Mouse (Mus musculus) neural tube, embryonic 10.5 days (tissue): ENCODE results near the gene Dgkh.
"Not testable (repeated sequence)": the region's sequence is repeated elsewhere in the genome, so short reads cannot be mapped to it uniquely, and the experiment has no call there.

Source experiments
- DNase-seq: peaks from one replicate; pipeline ENCODE4 v3.0.0-alpha.2; 2017; ENCODE audit warnings: low spot score; ENCODE audit errors: extremely low spot score

Gene Dgkh

DNA sequence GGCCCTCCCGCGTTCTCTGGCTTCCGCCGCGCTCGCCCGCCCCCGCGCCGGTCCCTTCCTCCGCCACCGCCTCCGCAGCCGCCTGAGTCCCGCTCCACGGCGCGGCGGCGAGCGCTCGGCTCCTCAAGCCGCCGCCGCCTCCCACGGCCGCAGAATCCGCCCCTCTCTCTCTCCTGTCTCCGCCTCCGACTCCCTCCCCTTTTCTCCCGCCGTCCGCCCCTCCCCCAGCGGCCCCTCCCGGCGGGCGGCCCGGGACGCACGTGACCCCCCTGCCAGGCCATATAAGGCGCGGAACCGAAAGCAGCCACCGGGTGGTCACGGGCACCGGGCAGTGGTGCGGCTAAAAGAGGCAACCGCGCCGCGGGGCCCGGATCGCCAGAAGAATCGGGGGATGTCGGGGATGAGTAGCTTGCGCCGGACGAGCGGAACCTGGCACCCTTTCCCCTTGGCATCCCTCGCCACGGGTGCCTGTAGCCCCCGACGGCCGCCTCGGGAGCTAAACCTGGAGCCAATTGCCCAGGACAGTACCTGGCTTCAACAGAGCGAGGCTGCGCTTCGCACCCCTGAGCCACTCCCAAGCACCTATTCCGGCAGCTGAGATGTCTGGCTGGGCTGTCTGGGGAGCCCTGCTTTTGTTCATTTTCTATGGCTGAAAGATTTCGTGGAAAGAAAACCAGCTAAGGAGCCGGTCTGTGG is at the start of gene Dgkh:
TSS of gene Dgkh (minus strand) at position 160 of the 696 bp plus-strand sequence.
- peak; percentile 87 for DNase-seq

DNA sequence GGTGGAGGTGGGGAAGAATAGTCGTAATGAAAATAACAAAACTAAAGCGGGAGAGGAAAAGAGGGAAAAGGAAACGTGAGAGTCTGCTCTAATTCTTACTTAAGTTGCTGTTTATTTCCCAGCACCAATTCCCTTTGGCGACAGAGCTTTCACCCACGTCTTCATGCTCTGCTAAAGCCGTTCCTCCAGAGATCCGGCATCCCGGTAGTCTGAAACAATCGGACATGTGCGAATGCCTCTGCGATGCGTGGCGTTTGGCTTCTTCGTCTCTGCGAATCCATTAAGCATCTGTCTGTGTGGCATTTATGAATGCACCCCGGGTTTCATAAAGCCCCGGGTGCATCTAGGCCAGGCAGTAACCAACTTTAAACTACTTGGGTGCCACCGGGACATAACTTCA is 44.6 kb upstream of the Dgkh start:
- DNase-seq, result no peak

- DNase-seq, result no peak
These were observed 44.1 kb upstream of the Dgkh start for GRCm38 (mm10) chr14:78776659-78777058.

- DNase-seq, result no peak
These were observed 43.1 kb upstream of the Dgkh start for GRCm38 (mm10) chr14:78775699-78776098.

DNA sequence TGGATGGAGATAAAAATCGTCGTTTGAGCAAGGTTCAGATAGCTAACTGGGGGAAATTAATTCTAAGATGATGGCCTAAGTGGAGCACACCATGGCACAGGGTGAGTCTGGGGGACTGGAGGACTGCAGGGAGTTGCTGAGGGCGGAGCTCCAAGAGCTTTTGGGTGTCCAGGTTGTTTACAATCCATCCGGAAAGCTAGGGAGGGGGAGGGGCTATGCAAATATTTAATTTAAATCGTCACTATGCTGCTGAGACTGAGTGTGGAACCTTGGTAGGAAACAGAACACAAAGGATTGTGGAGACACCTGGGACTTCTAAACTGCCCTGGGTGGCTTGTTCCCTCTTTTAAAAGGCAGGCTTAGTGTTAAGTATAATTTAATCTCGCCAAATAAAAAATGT is 42.6 kb upstream of the Dgkh start:
- DNase-seq, result no peak

- no peak for DNase-seq
These were observed 37.9 kb upstream of the Dgkh start for GRCm38 (mm10) chr14:78770457-78770856.

DNA sequence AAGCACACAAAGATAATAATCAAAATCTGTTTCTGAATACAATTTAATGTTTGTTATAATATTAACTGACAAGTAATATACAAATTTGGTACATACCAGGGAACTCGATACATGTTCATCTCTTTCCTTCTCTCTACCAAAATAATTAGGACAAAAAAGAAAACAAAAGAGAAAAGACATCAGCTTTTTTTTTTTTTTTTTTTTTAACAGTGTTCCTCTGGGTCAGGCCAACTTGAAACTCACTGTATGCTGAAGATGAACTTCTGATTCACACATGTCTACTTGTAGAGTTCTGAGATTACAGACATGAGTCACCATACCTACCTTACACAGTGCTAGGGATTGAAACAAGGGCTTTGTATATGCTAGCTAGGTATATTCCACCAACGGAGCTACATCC is 28.5 kb upstream of the Dgkh start:
- DNase-seq, result no peak

DNA sequence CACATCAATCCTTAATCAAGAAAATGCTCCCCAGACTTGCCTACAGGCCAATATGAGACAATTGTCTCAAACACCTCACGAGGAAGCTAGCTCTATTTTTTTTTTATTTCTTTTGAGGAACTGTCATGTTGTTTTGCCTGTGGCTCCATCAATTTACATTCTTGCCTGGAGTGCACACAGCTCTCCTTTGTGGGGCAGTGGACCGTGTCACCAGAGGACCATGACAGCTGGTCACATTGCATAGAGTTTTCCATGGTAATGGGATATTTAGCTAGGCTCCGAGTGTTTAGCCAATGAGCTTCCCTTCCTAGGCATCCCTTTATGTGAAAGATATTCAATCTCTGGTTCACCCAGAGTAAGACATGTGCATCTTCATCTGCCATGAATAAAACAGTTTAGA is 26.9 kb upstream of the Dgkh start:
- DNase-seq, result no peak

GRCm38 (mm10) chr14:78755316-78755715 is 22.7 kb upstream of the Dgkh start:
- no peak for DNase-seq

DNA sequence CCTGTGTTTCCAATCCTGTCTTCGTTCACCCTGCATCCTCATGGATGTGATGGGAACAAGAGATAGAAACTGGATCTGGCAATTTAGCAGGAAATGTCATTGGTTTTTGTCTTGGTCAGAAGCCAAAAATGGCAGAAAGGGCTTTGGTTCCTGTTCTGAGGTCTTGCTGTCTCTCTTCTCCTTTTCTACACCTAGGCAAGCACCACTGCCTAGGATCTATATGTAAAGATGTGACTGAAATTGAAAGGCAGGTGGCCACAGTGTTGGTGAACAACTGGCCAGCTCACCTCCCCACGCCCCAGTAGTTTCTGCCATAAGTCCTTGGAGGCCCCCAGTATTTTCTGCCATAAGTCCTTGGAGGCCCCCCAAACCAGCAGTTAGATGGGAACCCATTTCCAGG is 16.1 kb upstream of the Dgkh start:
- no peak for DNase-seq

DNA sequence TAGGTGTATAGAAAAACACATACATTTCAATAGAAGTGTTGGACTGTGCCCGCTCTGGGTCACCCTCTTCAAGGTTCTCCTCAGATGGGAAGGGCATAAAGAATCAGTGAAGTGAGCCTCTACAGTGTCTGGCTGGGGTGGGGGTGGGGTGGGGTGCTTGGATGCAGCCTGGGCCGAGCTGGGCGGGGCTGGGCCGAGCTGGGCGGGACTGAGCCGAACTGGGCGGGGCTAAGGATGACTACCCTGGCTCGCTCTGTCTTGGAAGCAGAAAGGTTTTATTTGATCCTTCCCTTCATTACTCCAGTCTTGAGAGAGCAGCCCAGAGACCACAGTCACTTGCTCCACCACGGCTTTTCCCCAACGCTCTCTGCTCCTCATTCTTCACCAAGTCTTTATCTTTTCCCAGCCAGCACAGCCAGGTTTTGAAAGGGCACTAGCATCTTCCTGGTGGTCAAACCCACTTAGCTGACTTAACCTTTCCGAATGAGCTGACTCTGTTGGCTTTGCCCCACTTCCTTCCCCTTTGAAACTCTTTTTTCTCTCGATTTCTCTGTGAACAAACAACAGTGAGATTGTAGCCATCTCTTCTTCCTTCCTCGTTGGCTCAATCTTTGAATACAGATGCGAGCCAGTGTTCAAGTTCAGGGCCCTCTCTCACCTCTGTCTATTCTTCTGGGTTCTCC is 15.5 kb upstream of the Dgkh start:
- DNase-seq, result no peak

- DNase-seq, result no peak
These were observed 14.9 kb upstream of the Dgkh start for GRCm38 (mm10) chr14:78747454-78747853.

DNA sequence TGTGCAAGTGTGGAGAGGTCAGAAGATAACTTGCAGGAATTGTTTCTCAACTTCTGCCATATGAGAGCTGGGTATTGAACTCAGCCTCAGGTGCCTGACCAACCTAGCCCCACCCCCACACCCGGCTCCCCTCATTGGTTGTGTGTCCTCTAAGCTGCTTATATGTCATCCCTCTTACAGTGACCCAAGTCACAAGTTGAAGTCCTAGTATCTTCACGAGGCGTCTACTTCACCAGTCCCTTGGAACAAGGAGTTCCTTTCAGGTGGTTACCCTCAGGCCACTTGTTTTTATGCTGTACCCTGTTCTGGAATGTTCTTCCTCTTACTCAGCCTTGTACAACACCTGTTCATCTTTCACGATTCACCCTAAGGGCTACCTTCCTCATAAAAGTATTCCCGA is 2.0 kb upstream of the Dgkh start:
- no peak for DNase-seq

- DNase-seq, result not testable (repeated sequence)
These were observed 1.6 kb upstream of the Dgkh start for GRCm38 (mm10) chr14:78734203-78734602.

GRCm38 (mm10) chr14:78733366-78734076 is 945 bp upstream of the Dgkh start:
- DNase-seq, result peak; percentile 18

DNA sequence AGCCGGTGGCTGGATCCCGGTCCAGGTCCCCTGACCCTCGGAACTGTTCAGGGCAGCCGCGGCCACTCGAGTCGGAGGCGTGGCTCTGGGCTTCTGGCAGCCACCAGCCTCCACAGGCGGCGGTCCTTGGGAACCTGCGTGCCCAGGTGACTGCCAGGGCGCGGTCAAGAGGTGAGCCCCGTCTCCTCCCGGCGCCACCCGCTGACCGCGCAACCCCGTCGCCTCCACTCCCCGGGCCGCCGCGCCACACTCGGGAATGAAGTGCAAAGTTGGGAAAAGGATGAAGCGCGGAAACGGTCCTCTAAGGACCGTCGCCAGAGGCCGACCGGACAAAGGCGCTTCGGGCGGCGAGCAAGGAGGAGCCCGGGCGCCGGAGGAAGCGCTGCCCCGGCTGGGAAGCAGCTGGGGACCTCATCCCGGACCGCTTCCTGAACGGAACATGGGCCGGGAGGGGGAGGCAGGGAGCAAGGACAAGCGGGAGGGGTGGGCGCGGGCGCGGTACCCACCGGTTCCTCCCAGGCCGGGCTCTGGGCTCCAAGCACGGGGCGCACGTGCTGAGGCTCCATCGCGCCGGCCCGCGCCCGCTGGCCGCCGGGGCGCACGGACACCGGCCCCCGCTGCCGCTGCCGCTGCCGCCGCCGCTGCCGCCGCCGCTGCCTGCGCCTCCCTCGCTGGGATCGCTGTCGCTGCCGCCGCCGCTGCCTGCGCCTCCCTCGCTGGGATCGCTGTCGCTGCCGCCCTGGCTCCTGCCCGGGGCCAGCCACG is 542 bp downstream of the Dgkh start:
- DNase-seq, result peak; percentile 69

- peak; percentile 34 for DNase-seq
These were observed 1.3 kb downstream of the Dgkh start for GRCm38 (mm10) chr14:78731240-78731639.

DNA sequence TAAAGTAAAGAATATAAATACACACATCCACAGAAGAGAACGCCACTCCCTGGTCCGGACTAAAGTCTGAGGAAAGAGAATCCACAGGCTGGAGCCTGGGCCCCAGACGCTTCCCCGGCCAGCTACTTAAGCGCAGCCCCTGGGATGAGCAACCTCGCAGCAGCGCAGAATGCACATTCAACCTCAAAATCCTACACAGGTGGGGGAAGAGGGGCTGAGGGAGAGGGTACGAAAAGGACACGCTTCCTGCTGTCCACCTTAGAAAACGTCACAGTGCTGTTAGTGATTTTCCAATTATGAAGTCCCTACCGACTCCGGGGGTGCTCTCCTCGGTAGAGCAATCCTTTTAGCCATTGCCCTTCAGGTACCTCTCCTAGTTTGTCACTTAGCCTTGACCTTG is 6.6 kb downstream of the Dgkh start:
- peak; percentile 31 for DNase-seq

- peak; percentile 46 for DNase-seq
These were observed 7.1 kb downstream of the Dgkh start for GRCm38 (mm10) chr14:78725307-78725956.

GRCm38 (mm10) chr14:78724414-78725306 is 7.9 kb downstream of the Dgkh start:
- DNase-seq, result peak; percentile 76
